Mouse (Mus musculus): ENCODE data around the gene Sdhaf1. TPM values are rescaled to one million over a fixed set of nuclear protein-coding genes. Genes with fewer than 3 reads are reported as not detected.

The Sdhaf1 gene
- total RNA-seq, 1 experiment from 2014 or later: 8.8 TPM

GRCm38 (mm10) chr7:30328379-30328778 is 4.7 kb upstream of the Sdhaf1 start:
- no peak for ATAC-seq (ENCODE audit: extremely low read depth, insufficient number of reproducible peaks, low FRiP score, poor library complexity, severe bottlenecking)

- no peak for ATAC-seq (ENCODE audit: extremely low read depth, insufficient number of reproducible peaks, low FRiP score, poor library complexity, severe bottlenecking)
Observed at GRCm38 (mm10) chr7:30327140-30327539, 3.4 kb upstream of the Sdhaf1 start.

DNA sequence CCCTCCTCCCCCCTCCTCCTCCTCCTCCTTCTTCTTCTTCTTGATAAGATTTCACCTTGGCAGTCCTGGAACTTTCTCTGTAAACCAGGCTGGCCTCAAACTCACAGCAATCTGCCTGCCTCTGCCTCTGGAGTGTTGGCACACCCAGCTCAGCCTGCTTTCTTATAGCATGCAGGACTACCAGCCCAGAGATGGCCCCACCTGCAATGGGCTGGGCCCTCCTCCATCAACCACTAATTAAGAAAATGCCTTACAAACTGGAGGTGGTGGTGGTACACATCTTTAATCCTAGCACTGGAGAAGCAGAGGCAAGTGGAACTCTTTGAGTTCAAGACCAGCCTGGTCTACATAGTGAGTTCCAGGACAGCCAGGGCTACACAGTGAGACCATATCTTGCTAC is 2.7 kb upstream of the Sdhaf1 start:
- no peak for ATAC-seq (ENCODE audit: extremely low read depth, insufficient number of reproducible peaks, low FRiP score, poor library complexity, severe bottlenecking)

DNA sequence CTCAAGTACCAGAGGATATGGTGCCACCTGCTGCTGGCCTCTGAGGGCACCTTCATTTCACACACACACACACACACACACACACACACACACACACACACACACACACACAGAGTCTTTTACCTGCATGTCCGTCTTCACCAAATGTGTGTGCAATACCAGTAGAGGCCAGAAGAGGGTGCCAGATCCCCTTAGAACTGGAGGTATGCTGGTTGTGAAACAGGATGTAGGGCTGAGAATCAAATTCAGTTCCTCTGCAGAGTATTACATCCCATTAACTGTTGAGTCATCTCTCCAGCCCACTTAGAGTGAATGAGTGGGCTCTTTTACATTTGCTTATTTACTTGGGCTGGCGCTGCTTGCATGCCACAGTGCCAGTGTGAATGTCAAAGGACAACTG is 1.7 kb upstream of the Sdhaf1 start:
- ATAC-seq (ENCODE audit: extremely low read depth, insufficient number of reproducible peaks, low FRiP score, poor library complexity, severe bottlenecking): peak; percentile 42; the same call in 1 of the 2 replicates

GRCm38 (mm10) chr7:30324300-30324944 is 727 bp upstream of the Sdhaf1 start:
- ATAC-seq (ENCODE audit: extremely low read depth, insufficient number of reproducible peaks, low FRiP score, poor library complexity, severe bottlenecking): no peak

GRCm38 (mm10) chr7:30322865-30323264 is 830 bp downstream of the Sdhaf1 start:
- no peak for ATAC-seq (ENCODE audit: extremely low read depth, insufficient number of reproducible peaks, low FRiP score, poor library complexity, severe bottlenecking)

GRCm38 (mm10) chr7:30322285-30322667 is 1.4 kb downstream of the Sdhaf1 start:
- ATAC-seq (ENCODE audit: extremely low read depth, insufficient number of reproducible peaks, low FRiP score, poor library complexity, severe bottlenecking): peak; percentile 95

DNA sequence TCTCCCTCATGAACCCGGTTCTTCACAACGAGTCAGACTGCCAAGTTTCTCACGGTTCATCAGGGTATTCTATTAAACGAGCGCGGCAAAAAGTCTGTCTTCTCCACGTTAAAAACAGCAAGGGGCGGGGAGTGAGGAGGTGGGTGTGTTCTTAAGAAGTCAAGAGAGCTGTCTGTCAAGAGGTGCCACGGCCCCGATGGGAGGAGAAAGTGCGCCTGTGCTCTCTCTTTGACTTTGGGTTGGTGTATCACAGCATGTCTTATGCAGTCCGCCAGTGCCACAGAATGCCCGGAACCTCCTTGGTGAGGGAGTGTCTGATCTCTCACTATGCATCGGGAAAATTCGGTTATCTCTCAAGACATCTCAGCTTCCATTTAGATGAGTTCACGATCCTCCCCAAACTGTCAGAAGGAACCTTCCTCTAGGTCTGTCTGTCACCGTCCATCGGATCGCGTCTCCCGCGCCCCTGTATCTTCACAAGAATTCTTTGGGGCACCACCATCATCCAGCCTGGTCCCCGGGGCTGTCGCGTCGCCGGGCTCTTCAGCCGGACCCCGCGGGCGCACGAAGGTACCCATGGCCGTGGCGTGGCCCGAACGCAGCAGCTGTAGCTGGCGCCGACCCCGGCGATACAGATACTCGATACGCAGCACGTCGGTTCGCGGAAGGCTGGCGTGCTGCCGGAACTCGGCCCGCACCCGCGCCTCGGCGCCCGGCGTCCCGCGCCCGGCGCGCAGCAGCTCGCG is 2.0 kb downstream of the Sdhaf1 start, which contains the start of gene E130208F15Rik:
Gene E130208F15Rik (plus strand): TSS at position 202 of the 746 bp plus-strand sequence.
- peak; percentile 51; the same call in 1 of the 2 replicates for ATAC-seq (ENCODE audit: extremely low read depth, insufficient number of reproducible peaks, low FRiP score, poor library complexity, severe bottlenecking)

GRCm38 (mm10) chr7:30320946-30321345 is 2.7 kb downstream of the Sdhaf1 start:
- no peak for ATAC-seq (ENCODE audit: extremely low read depth, insufficient number of reproducible peaks, low FRiP score, poor library complexity, severe bottlenecking)

- ATAC-seq (ENCODE audit: extremely low read depth, insufficient number of reproducible peaks, low FRiP score, poor library complexity, severe bottlenecking): no peak
Observed at GRCm38 (mm10) chr7:30318142-30318541, 5.6 kb downstream of the Sdhaf1 start.

DNA sequence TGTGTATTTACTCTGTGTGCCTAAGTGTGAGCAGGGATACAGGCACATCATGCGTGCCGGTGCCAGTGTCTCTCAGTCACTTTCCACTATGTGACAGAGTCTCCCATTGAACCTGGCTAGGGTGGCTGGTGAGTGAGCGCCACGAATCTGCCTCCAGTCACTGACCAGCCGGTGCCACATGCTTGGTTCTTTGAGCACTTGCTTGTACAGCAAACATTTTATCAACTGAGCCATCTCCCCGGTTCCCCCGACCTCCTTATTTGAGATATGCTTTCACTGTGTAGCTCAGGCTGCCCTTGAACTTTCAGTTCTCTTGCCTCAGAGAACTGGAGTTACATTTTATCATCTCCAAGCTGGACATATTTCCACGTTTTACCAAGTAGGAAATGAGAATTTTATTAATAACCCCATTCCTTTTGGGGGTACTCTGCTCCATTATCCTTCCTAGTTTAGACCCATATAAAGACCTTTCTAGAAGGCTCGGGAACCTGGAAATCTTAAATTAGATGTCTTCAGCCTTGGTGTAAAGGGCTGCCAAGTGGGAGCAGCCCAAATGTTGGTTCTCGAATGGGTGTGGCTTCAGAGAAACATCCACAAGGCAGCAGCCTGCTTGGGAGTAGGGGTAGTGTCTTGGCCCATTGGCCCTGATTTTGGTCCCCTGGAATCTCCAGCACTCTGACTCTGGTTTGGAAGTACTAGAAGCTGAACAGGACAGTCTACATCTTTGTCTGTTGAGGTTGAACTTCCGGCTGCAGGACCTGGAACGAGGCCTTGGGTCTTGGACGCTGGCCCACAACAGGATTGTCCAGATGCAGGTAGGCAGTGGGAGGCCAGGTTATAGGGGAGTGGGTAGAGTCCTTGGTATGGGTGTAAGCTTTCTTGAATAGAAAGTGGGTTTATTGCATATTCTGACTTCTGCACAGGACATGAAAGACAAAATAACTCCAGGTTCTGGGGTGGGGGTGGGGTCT is 7.9 kb downstream of the Sdhaf1 start:
- no peak for ATAC-seq (ENCODE audit: extremely low read depth, insufficient number of reproducible peaks, low FRiP score, poor library complexity, severe bottlenecking)

GRCm38 (mm10) chr7:30314721-30315155 is 9.0 kb downstream of the Sdhaf1 start, which contains the start of gene Syne4:
TSS of gene Syne4 (plus strand) at chr7:30314807.
- ATAC-seq (ENCODE audit: extremely low read depth, insufficient number of reproducible peaks, low FRiP score, poor library complexity, severe bottlenecking): no peak

DNA sequence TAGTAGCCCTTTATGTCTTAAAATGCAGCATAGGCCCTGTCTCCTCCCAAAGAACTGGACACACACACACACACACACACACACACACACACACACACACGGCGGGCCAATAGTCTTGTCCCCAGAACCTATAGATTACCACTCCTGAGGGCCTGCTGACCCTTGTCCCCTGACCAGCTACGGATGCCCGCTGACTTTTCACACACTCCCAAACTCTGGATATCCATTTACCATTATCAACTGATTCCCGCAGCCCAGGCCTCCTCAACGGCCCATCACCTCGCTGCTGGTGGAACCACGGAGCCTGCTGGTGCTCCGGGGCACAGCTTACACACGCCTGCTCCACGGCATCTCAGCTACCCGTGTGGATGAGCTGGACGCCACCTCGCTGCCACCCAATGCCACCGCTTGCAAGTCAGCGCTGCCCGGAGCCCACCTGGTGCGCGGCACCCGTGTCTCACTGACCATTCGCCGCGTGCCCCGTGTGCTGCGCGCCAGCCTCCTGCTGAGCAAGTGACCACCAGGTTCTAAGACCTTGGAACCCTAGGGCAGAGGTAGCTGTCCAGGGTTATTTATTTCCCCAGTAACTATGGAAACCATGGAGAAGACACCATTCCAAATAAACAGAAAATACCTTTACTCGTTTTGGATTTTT is 9.9 kb downstream of the Sdhaf1 start:
- no peak for ATAC-seq (ENCODE audit: extremely low read depth, insufficient number of reproducible peaks, low FRiP score, poor library complexity, severe bottlenecking)

DNA sequence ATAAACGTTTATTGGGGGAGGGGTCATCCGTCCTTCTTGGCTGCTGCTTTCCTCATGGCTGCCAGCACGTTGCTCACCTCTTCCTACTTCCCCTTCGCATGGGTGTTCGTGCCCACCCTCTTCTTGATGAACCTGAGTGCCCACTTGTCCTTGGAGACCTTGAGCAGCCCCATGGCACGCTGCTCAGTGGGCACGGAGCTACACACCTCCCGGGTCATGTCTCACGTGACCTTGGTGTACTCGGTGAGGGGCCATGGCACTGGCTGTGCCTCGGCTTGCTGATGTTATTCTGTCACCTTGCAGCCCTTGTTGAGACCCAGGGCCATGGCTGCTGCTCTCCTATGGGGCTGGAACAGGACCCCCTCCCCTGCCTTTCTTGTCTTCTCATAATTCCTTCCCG is 13.6 kb downstream of the Sdhaf1 start:
- no peak for ATAC-seq (ENCODE audit: extremely low read depth, insufficient number of reproducible peaks, low FRiP score, poor library complexity, severe bottlenecking)

- ATAC-seq (ENCODE audit: extremely low read depth, insufficient number of reproducible peaks, low FRiP score, poor library complexity, severe bottlenecking): no peak
Observed at GRCm38 (mm10) chr7:30309395-30310129, 14.1 kb downstream of the Sdhaf1 start.

DNA sequence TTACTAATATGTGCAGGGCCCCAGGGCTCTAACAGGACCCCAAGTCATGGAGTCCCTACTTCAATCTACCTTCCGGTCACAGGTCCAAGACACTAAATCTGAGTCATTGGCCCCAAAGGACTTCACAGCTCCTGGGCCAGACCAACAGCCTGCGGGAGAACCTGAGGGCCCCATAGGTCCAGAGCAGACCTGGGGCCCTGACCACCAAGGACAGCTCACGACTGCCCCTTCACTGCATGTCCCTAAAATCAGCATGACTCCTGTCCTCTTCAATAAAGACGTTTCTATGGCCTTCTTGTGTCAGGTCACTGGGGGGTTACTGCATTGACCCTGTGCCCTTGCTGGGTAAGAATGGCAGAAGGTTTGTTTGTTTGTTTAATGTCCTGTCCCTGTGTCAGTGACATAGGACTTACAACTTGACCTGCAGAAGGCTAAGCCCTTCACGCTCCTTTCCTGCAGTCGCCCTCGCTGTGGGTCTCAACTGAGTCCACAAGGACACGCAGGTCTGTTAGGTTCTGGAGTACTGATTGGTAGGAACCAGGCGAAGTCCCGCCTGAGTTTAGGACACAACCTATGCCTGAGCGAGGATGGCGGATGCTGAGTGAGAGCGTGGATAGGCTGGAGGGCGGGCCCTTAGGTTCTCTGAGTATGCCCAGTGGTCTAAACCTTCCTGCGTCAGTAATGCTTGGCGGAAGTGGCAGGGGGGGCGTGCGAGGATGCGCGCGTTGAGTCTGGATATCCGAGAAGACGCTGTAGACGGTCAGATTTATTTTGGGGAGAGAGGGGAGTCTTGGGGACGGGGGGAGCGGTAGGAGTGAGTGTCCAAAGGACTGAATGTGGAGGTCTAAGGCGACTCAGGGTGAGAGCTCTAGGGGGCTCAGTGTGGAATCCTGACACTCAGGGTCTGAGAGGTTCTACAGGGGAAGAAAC is 15.4 kb downstream of the Sdhaf1 start, which contains the start of gene Alkbh6:
Gene Alkbh6 (plus strand): TSS at position 642 of the 930 bp plus-strand sequence.
- ATAC-seq (ENCODE audit: extremely low read depth, insufficient number of reproducible peaks, low FRiP score, poor library complexity, severe bottlenecking): peak; percentile 97
